In the genomic region with DNA sequence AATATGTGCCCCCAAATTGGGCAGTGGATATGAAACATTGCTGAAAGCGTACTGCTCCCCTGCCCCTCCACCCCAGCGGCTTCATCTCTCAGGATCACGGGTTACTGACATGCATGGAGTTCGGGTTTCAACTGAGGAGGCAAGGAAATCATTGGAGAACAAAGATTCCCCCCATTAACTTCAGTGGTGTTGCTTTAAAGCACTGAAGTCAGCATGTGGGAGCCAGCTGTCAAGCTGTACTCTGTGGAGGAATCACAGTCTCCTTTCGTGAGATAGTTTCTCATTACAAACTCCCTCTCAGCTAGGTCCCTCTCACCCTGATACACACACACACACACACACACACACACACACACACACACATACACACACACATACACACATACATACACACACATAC, we compare ENCODE assay signal across 25 mouse cellular contexts. TPM values are rescaled to one million over a fixed set of nuclear protein-coding genes. Genes with fewer than 3 reads are reported as not detected.
DNase-seq lines count a peak whose midpoint lies in the region; ATAC-seq and TF ChIP-seq lines count a peak whose summit lies in the region.
"Had no signal": no experiment of that assay in that cellular context is flagged by ENCODE, and none has a peak within 500 bp of the region (broad histone marks: within the 10 kb centered on the region; RNA-seq: fewer than 3 reads in every experiment).

No protein-coding gene starts in this region.

- H3K4me3 ChIP-seq in lung, embryonic 14.5 days (ENCODE audit: low read depth, low read length), result no peak overlapping the region
- H3K4me3 ChIP-seq in lung, adult 2 months (replicated peaks; ENCODE audit: extremely low read depth, low read depth, low read length), result no peak overlapping the region
- H3K4me3 ChIP-seq in limb, embryonic 13.5 days, result no peak overlapping the region
- H3K4me3 ChIP-seq in gastrocnemius, adult 2 months, result no peak overlapping the region
- H3K4me3 ChIP-seq: embryonic facial prominence, embryonic 15.5 days; hindbrain, embryonic 15.5 days; liver, embryonic 12.5 days; lung, embryonic 15.5 days; neural tube, embryonic 12.5 days had no signal

- intact Hi-C loops in left cerebral cortex, postnatal 4 days (cut with DNase I), result no loop called here
- intact Hi-C loops in gastrocnemius, adult 2 months (cut with DNase I), result no loop called here

- no peaks in the 10 kb centered on the region for H3K9me3 ChIP-seq in lung, embryonic 14.5 days (ENCODE audit: low read depth, low read length)
- no peaks in the 10 kb centered on the region for H3K9me3 ChIP-seq in limb, embryonic 13.5 days
- H3K9me3 ChIP-seq: embryonic facial prominence, embryonic 15.5 days; hindbrain, embryonic 15.5 days; liver, embryonic 12.5 days; lung, embryonic 15.5 days; neural tube, embryonic 12.5 days had no signal

- no peak for TF ChIP-seq CTCF in lung, embryonic 14.5 days (IDR thresholded peaks at IDR 0.05; ENCODE audit: low read depth)
- no peak for TF ChIP-seq CTCF in lung, adult 2 months (IDR thresholded peaks at IDR 0.05; ENCODE audit: insufficient read depth, low read length)
- TF ChIP-seq CTCF in gastrocnemius, adult 2 months (IDR thresholded peaks at IDR 0.05), result no peak

- TF ChIP-seq POLR2A in lung, adult 2 months (IDR thresholded peaks at IDR 0.05; ENCODE audit: borderline replicate concordance, extremely low read depth, low read depth, low read length), result no peak

- peak; percentile 43 for DNase-seq in embryo, embryonic 10 days (ENCODE audit: low spot score)
- no peak for DNase-seq in embryo, embryonic 9.5 days (ENCODE audit: extremely low spot score)
- DNase-seq in lung, embryonic 14.5 days, result peak; percentile 6
- DNase-seq in lung, adult 2 months, result no peak
- DNase-seq in right cerebral cortex, postnatal 36 days (ENCODE audit: low spot score in 2 of 2), result no peak
- no peak for DNase-seq in left cerebral cortex, postnatal 4 days
- no peak for DNase-seq in gastrocnemius, adult 2 months
- DNase-seq: adrenal gland, adult 2 months; cerebellum, adult 9-11 months; forebrain, postnatal 0 days; heart, postnatal 10 days; layer of hippocampus, postnatal 36 days; lung, postnatal 4 days; thymus, postnatal 25 days had no signal

- ATAC-seq in lung, embryonic 14.5 days (ENCODE audit: insufficient read depth), result peak; percentile 63; the same call in 1 of the 2 replicates
- ATAC-seq in limb, embryonic 13.5 days (ENCODE audit: low FRiP score, low read depth), result peak; percentile 48; the same call in 1 of the 2 replicates
- ATAC-seq: forebrain, postnatal 0 days; intestine, postnatal 0 days; liver, embryonic 12.5 days had no signal

- no peaks in the 10 kb centered on the region; the same call in 1 of the 2 replicates for H3K4me1 ChIP-seq in lung, embryonic 14.5 days (ENCODE audit: insufficient read depth)
- H3K4me1 ChIP-seq in lung, adult 2 months (ENCODE audit: control insufficient read depth, insufficient read depth, low read length), result no peaks in the 10 kb centered on the region
- H3K4me1 ChIP-seq in limb, embryonic 13.5 days, result no peaks in the 10 kb centered on the region
- H3K4me1 ChIP-seq: embryonic facial prominence, embryonic 15.5 days; hindbrain, embryonic 15.5 days; liver, embryonic 12.5 days; neural tube, embryonic 12.5 days had no signal

- H3K27me3 ChIP-seq in lung, embryonic 14.5 days (ENCODE audit: insufficient read depth, low read length), result no peaks in the 10 kb centered on the region
- H3K27me3 ChIP-seq in limb, embryonic 13.5 days, result no peaks in the 10 kb centered on the region
- H3K27me3 ChIP-seq: embryonic facial prominence, embryonic 15.5 days; hindbrain, embryonic 15.5 days; liver, embryonic 12.5 days; lung, embryonic 15.5 days; neural tube, embryonic 12.5 days had no signal

- no peak overlapping the region for H3K4me2 ChIP-seq in lung, embryonic 14.5 days
- no peak overlapping the region for H3K4me2 ChIP-seq in limb, embryonic 13.5 days (replicated peaks)
- H3K4me2 ChIP-seq: embryonic facial prominence, embryonic 15.5 days; heart, embryonic 11.5 days; hindbrain, embryonic 15.5 days; liver, embryonic 12.5 days; lung, embryonic 15.5 days; midbrain, embryonic 11.5 days; neural tube, embryonic 12.5 days had no signal

- no peak overlapping the region for H3K27ac ChIP-seq in lung, embryonic 14.5 days (ENCODE audit: low read depth)
- H3K27ac ChIP-seq in limb, embryonic 13.5 days, result no peak overlapping the region
- H3K27ac ChIP-seq in gastrocnemius, adult 2 months, result no peak overlapping the region
- H3K27ac ChIP-seq: embryonic facial prominence, embryonic 15.5 days; hindbrain, embryonic 15.5 days; liver, embryonic 12.5 days; lung, embryonic 15.5 days; neural tube, embryonic 12.5 days had no signal

- H3K9ac ChIP-seq in lung, embryonic 14.5 days, result no peak overlapping the region
- H3K9ac ChIP-seq in limb, embryonic 13.5 days, result no peak overlapping the region
- H3K9ac ChIP-seq: embryonic facial prominence, embryonic 15.5 days; forebrain, postnatal 0 days; hindbrain, embryonic 15.5 days; liver, embryonic 12.5 days; lung, embryonic 15.5 days; neural tube, embryonic 12.5 days had no signal

- H3K36me3 ChIP-seq in lung, embryonic 14.5 days (ENCODE audit: insufficient read depth), result no peaks in the 10 kb centered on the region
- H3K36me3 ChIP-seq in limb, embryonic 13.5 days, result no peaks in the 10 kb centered on the region
- H3K36me3 ChIP-seq: embryonic facial prominence, embryonic 15.5 days; hindbrain, embryonic 15.5 days; liver, embryonic 12.5 days; lung, embryonic 15.5 days; neural tube, embryonic 12.5 days had no signal

- WGBS in lung, embryonic 14.5 days, result 27% methylated on average over 5 of the region's 5 CpGs
- 56% methylated on average over 5 of the region's 5 CpGs for WGBS in lung, adult 2 months
- 14% methylated on average over 5 of the region's 5 CpGs for WGBS in limb, embryonic 13.5 days

RNA-seq across cellular contexts. Expression of a gene that starts 35.2 kb away (rescaled TPM):
- polyA plus RNA-seq in lung, embryonic 14.5 days (2014; fragmentation: Nextera tagmentation; extraction: Ambion mirVana), result 1.7 and 2.6 TPM in 2 replicates
- 0.55 and 0.79 TPM in 2 replicates for polyA plus RNA-seq in lung, adult 2 months (2012; rRNA removed)
- polyA plus RNA-seq in limb, embryonic 13.5 days (2015; fragmentation: Nextera tagmentation; extraction: Ambion mirVana), result 0.91 and 0.98 TPM in 2 replicates
- total RNA-seq in left cerebral cortex, postnatal 4 days (2021), result 10 to 100 TPM; 43.7 to 47.5 TPM
- 1 to 10 TPM in 1 of 2 experiments, under 1 TPM in 1; 0.08 to 2.1 TPM for total RNA-seq in gastrocnemius, adult 2 months (2021)
- total RNA-seq: granulocyte monocyte progenitor cell, adult 5-6 weeks; monocyte, adult 5-6 weeks had no signal

Comparison
In these comparisons a context has a peak if more than half of its experiments do, and no peak if none do; other contexts are left out.
1. DNase-seq: peak in embryo, embryonic 10 days (single experiment) and lung, embryonic 14.5 days (single experiment); none in embryo, embryonic 9.5 days (single experiment), lung, adult 2 months (single experiment), right cerebral cortex, postnatal 36 days (0 of 2), left cerebral cortex, postnatal 4 days (single experiment) and gastrocnemius, adult 2 months (single experiment).